Mouse (Mus musculus) intestine, embryonic 16.5 days (tissue): Measurements from ENCODE around the gene Xkrx. TPM values are rescaled to one million over a fixed set of nuclear protein-coding genes. Genes with fewer than 3 reads are reported as not detected.
"Not testable (repeated sequence)": the region's sequence is repeated elsewhere in the genome, so short reads cannot be mapped to it uniquely, and the experiment has no call there.

Experiments used
- ATAC-seq: fragments of 200-750 bp; cut with Nextera tagmentation; 2 replicates; pipeline ENCODE4 v1.8.0; 2017; ENCODE audit warnings: moderate TSS enrichment, moderate library complexity
- H3K27ac ChIP-seq: fragments of 300-500 bp; sonication (generic); 2 replicates; pipeline ENCODE4 v1.5.1; 2014; ENCODE audit warnings: mild to moderate bottlenecking, low read length
- H3K27me3 ChIP-seq: fragments of 300-500 bp; sonication (generic); replicated peaks from 2 replicates; pipeline ENCODE4 v1.6.1; 2014; ENCODE audit warnings: low read length, control low read depth, mixed read lengths; ENCODE audit not compliant: control insufficient read depth, insufficient read depth
- H3K36me3 ChIP-seq: fragments of 300-500 bp; sonication (generic); 2 replicates; pipeline ENCODE4 v1.6.1; 2014; ENCODE audit warnings: low read length, control low read depth; ENCODE audit not compliant: control insufficient read depth, insufficient read depth
- H3K4me1 ChIP-seq: fragments of 300-500 bp; sonication (generic); 2 replicates; pipeline ENCODE4 v1.6.1; 2014; ENCODE audit warnings: low read length, control low read depth, mixed read lengths; ENCODE audit not compliant: control insufficient read depth, insufficient read depth
- H3K4me2 ChIP-seq: fragments of 300-500 bp; sonication (generic); 2 replicates; pipeline ENCODE4 v1.6.1; 2014; ENCODE audit warnings: low read depth, low read length, control low read depth
- H3K4me3 ChIP-seq: fragments of 300-500 bp; sonication (generic); 2 replicates; pipeline ENCODE4 v1.5.1; 2014; ENCODE audit warnings: mild to moderate bottlenecking, low read length
- H3K9ac ChIP-seq: fragments of 300-500 bp; sonication (generic); 2 replicates; pipeline ENCODE4 v1.6.1; 2014; ENCODE audit warnings: low read depth, low read length
- H3K9me3 ChIP-seq: fragments of 300-500 bp; sonication (generic); 2 replicates; pipeline ENCODE4 v1.6.1; 2016; ENCODE audit warnings: low read length, control low read depth; ENCODE audit not compliant: control insufficient read depth
- WGBS: fragments of 180-500 bp; shearing (Covaris S2); extraction: QIAGEN DNeasy Blood & Tissue Kit; methylation state at CpG from one replicate; pipeline ENCODE4 v1.1.7; 2014; 5-methylcytosine and 5-hydroxymethylcytosine counted together
- polyA plus RNA-seq: library from polyadenylated mRNA; unstranded; fragments of >200 nt; fragmentation: Nextera tagmentation; extraction: Ambion mirVana; gene quantifications from 2 replicates; pipeline ENCODE4 v1.2.1, GENCODE M21; 2015

Gene Xkrx
- polyA plus RNA-seq = 0.06 and 0.16 TPM in 2 replicates

DNA sequence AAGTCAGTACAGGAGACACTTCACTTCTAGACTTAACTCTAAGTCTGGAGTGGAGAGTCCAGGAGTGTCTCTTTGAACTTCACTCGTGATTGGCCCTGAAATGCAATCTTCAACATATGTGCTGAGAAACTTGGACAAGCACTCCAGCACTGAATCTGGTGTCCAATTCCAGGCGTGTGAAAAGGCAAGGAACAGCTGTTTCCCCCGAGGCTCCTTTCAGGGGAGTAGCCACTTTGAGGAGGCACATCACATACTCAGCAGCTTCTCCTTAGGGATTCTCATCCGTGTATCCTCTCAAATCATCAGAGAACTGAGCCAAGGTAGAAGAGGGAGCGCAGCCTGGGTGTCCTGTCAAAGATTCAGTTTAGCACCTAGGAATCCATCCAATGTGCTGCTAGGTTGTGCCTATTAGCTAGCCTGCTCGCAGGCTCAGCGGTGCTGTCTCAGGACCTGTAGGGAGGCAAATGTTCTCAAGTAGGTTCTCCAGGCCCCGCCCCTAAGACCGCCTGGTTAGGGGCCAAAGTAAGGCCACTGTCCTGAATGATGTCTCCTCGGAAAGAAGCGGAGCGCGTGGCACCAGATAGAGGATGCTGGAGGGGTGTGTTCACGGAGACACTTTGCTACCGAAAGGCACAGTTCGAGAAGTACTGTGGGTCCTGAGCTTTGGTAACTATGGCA, at the start of gene Xkrx:
Gene Xkrx, minus strand, starts transcription at position 34 of the 678 bp plus-strand sequence.
- Histone ChIP-seq H3K4me1 (no peaks in the 10 kb centered on the region), H3K9me3 (no peaks in the 10 kb centered on the region), H3K36me3 (no peaks in the 10 kb centered on the region), H3K27ac (no peak within 1 kb of the TSS), H3K4me3 (peak within 1 kb of the TSS; percentile 23), H3K27me3 (0 out of 2 replicates have a peak, but pooled peaks cover 3% of the 10 kb centered on the region), H3K9ac (no peak within 1 kb of the TSS), H3K4me2 (peak within 1 kb of the TSS; percentile 42)
- no peak for ATAC-seq
- WGBS = 26% methylated on average over 16 of the region's 16 CpGs

DNA sequence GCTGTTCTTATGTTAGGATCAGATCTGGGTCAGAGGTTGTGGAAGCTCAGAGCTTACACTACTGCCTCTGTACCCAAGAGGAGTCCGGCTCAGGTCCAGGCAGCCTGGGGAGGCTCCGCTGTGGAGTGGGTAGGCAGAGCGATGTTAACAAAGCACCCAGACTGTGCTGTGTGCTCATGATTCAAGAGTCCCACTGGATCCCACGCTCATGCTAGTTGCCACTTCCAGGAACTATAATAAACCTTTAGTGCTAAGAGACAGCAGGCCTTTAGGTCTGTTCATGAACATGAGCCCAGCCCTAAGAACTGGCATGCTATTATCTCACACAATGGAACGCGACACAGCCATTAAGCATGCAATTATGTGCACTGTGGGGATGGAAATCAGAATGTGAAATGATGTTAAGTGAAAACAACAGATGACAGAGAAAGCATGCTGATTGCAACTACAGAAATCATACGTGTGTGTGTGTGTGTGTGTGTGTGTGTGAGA, 49.3 kb upstream of the Xkrx start:
- Histone ChIP-seq H3K4me2 (no peak overlapping the region), H3K4me3 (no peak overlapping the region), H3K27ac (no peak overlapping the region), H3K4me1 (no peaks in the 10 kb centered on the region), H3K9me3 (no peaks in the 10 kb centered on the region), H3K36me3 (no peaks in the 10 kb centered on the region), H3K27me3 (no peaks in the 10 kb centered on the region), H3K9ac (no peak overlapping the region)
- ATAC-seq = no peak
- 86% methylated on average over 7 of the region's 7 CpGs for WGBS

DNA sequence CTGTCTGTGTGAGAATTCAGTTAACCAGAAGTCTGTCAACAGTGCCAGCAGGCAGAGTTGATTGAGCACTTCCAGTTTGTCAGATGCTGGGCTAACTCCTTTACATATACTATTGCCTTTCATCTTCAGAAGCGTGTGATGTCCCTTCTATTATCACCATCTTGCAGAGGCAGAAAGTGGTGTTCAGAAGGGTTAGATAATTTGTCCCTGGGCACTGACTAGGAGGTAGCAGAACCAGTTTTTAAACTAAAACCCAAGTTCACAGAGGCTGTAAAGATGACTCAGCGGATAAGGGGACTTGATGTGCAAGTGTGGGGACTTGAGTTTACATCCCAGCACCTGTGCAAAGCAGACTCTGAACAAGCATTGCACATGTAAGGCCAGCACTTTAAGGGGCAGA, 46.6 kb upstream of the Xkrx start:
- H3K9me3 ChIP-seq = no peaks in the 10 kb centered on the region
- WGBS = 56% methylated on average over 2 of the region's 2 CpGs
- no peak for ATAC-seq
- H3K27ac ChIP-seq = no peak overlapping the region
- H3K4me3 ChIP-seq = no peak overlapping the region
- no peaks in the 10 kb centered on the region for H3K36me3 ChIP-seq
- no peaks in the 10 kb centered on the region for H3K27me3 ChIP-seq
- H3K9ac ChIP-seq = no peak overlapping the region
- H3K4me2 ChIP-seq = no peak overlapping the region
- no peaks in the 10 kb centered on the region for H3K4me1 ChIP-seq

GRCm38 (mm10) chrX:134187201-134187600, 25.3 kb upstream of the Xkrx start, which contains the start of gene Arl13a:
Gene Arl13a (plus strand): TSS chrX:134187501.
- H3K27me3 ChIP-seq, H3K4me2 ChIP-seq, H3K4me3 ChIP-seq, H3K36me3 ChIP-seq, H3K9ac ChIP-seq, ATAC-seq, H3K4me1 ChIP-seq, H3K27ac ChIP-seq, H3K9me3 ChIP-seq: not testable (repeated sequence)
- WGBS = 94% methylated on average over 8 of the region's 9 CpGs

DNA sequence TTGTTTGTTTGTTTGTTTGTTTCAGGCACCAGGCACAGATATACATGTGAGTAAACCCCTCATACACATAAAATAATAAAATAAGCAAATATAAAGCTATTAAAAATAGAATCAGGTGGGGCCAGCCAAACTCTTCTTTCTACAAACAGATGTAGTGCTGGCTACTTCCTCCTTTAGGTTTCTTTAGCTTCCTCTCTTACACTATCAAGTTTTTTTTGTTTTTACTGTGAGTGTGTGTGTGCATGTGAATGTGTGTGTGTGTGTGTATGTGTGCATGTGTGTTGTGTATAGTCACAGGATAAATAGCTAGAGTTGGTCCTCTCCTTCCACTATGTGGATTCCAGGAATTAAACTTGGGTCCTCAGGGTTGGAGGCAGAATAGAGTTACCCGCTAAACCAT, 12.8 kb upstream of the Xkrx start:
- no peak overlapping the region for H3K4me2 ChIP-seq

DNA sequence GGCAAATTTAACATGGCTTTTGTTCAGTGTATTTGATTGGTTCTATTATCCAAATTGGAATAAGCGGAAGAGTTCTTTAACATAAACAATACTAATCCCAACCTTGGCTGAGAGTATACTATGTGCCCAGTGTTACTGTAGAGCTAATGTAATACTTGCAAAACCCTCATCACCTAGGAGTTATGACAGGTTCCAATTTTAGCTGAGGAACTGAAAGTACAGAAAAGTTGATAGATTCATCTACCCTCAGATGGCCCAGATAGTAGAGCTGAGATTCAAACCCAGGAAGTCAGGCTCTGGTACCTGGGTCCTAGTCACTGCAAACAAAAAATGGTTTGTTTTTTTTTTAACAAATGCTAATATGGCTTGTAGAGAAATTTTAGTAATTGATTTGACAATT, 8.7 kb upstream of the Xkrx start:
- Histone ChIP-seq H3K36me3 (no peaks in the 10 kb centered on the region), H3K27ac (no peak overlapping the region), H3K4me1 (no peaks in the 10 kb centered on the region), H3K9me3 (no peaks in the 10 kb centered on the region), H3K4me3 (no peak overlapping the region), H3K27me3 (no peaks in the 10 kb centered on the region), H3K9ac (no peak overlapping the region), H3K4me2 (no peak overlapping the region)
- 92% methylated on average over 1 of the region's 1 CpGs for WGBS
- ATAC-seq = no peak

More for the DNA sequence above, 12.8 kb upstream of the Xkrx start:
- no peak for ATAC-seq
- H3K4me1 ChIP-seq = no peaks in the 10 kb centered on the region
- no peak overlapping the region for H3K9ac ChIP-seq
- no peak overlapping the region for H3K4me3 ChIP-seq
- H3K27ac ChIP-seq = no peak overlapping the region
- 100% methylated on average over 1 of the region's 1 CpGs for WGBS
- no peaks in the 10 kb centered on the region for H3K9me3 ChIP-seq
- H3K36me3 ChIP-seq = no peaks in the 10 kb centered on the region
- no peaks in the 10 kb centered on the region for H3K27me3 ChIP-seq

DNA sequence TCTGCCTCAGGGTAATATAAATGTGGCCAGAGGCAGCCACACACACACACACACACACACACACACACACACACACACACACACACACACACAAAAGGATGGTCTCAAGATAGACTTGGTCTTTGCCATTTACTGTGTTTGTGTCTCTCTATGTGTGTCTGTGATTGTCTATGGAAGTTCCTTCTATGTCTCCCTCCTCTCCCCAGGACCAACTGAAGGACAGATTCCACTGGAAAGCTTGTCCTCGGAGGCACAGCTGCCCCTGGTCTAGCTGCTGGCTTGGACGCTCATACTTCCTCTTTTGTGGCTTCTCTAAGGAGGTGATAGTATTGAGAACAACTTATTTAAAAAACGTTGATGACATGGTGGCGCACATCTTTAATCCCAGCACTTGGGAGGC, 1.6 kb upstream of the Xkrx start:
- Histone ChIP-seq H3K4me1 (no peaks in the 10 kb centered on the region), H3K4me3 (no peak overlapping the region), H3K9ac (no peak overlapping the region), H3K4me2 (no peak overlapping the region), H3K27me3 (0 out of 2 replicates have a peak, but pooled peaks cover 3% of the 10 kb centered on the region), H3K9me3 (no peaks in the 10 kb centered on the region), H3K36me3 (no peaks in the 10 kb centered on the region), H3K27ac (no peak overlapping the region)
- 57% methylated on average over 4 of the region's 4 CpGs for WGBS
- ATAC-seq = no peak

DNA sequence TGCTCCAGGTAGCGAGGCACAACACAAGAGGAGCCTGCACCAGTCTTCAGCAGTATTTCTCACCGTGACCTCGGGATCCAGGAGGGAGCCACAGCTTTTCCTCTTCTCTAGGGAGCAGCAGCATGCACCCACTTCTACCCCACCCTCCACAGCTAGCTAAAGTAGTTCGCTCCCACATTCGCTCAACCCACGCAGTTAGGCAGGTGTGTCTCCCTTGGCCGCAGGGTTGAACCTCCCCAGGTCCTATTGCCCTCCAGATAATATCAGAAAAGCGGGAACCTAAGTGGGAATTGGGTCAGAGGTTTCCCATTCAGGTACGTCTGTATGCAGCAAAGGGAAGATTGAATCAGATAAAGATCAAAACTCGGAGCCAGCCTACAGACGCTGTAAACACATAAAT, 950 bp upstream of the Xkrx start:
- no peaks in the 10 kb centered on the region for H3K4me1 ChIP-seq
- WGBS = 28% methylated on average over 11 of the region's 11 CpGs
- H3K9ac ChIP-seq = no peak overlapping the region
- no peaks in the 10 kb centered on the region for H3K36me3 ChIP-seq
- no peak overlapping the region for H3K27ac ChIP-seq
- ATAC-seq = no peak
- H3K4me2 ChIP-seq = peak overlapping the region; percentile 42
- peak overlapping the region; percentile 23 for H3K4me3 ChIP-seq
- no peaks in the 10 kb centered on the region for H3K9me3 ChIP-seq
- 0 out of 2 replicates have a peak, but pooled peaks cover 3% of the 10 kb centered on the region for H3K27me3 ChIP-seq

- WGBS = 86% methylated on average over 2 of the region's 2 CpGs
- Histone ChIP-seq H3K27me3 (0 out of 2 replicates have a peak, but pooled peaks cover 3% of the 10 kb centered on the region), H3K4me3 (no peak overlapping the region), H3K36me3 (no peaks in the 10 kb centered on the region), H3K4me1 (no peaks in the 10 kb centered on the region), H3K9me3 (no peaks in the 10 kb centered on the region), H3K4me2 (no peak overlapping the region), H3K9ac (no peak overlapping the region), H3K27ac (no peak overlapping the region)
- ATAC-seq = no peak
Observed at GRCm38 (mm10) chrX:134160442-134160841, 1.4 kb downstream of the Xkrx start.
